Mouse (Mus musculus): ENCODE data around the gene Adgrb2. TPM values are rescaled to one million over a fixed set of nuclear protein-coding genes. Genes with fewer than 3 reads are reported as not detected.
A peak's percentile ranks its signal among the peaks of the same experiment; 100 is the strongest.

The Adgrb2 gene
- total RNA-seq, 2 experiments from 2014 or later: 390 to 419 TPM

DNA sequence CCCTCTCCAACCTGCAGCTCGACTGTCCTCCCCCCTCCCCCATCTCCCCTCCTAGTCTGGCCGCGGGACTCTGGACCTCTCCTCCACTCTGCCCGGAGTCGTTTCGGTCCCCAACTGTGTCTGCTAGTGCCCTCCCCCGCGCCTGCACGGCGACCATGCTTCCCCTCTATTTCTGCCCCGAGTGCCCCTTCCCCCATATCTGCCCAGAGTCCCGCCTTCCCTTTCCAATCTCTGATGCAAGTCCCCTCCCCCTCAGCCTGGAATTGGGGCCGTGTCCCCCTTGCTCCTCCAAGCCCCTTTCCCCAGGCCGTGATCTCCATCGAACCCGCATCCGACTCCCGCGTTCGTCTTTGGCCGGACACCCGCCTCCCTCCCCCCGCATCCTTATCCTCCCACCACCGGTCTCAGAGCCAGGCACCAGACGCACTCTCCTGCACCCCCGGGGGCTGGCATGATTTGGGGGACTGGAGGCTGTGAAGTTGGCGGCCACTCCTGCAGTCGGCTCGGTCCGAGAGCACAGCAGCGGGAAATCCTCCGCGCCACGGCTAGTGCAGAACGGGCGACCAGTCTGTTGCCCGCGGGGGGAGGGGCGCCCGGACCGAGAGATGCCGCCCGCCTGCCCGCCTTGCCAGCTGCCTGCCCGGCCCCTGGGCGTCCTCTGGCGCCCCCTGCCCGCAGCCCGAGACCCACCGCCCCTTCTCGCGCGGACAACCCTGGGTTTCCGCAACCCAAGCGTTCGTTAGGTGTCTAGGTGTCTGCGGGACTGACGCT is 1.2 kb downstream of the Adgrb2 start:
- DNase-seq (ENCODE audit: low spot score in 2 of 2): peak; percentile 90 to 94

DNA sequence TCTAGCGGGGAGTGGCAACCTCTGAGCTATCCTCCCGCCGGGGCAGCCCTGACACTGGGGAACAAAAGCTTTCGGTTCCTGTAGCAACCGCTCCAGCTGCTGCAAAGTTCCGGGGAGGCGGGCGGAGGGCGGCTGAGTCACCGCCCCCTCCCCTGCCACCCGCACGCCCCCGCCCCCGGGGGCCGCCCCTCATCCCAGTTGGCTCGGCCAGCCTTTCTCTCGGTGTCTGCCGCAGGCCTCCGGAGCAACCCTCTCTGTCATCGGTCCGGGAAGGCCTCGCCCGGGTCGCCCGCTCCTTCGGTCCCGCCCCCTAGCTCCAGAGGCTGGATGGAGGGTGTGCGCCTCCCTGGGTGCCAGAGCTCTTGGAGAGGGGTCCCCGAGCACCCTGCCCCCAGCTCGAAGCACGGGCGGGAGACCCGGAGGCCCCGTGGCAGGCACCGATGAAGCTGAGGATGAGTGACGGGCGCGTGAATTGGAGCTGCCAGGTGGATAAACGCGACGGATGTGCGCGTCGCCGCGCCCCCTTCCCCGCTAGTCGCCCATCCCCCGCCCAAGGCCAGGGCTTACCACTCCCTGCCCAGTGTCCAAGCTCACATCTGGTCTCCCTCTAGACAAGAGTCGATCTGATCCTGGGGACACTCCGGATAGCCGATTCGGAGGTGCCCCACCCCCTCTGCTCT is 3.3 kb downstream of the Adgrb2 start:
- peak; percentile 48 to 64 for DNase-seq (ENCODE audit: low spot score in 2 of 2)

DNA sequence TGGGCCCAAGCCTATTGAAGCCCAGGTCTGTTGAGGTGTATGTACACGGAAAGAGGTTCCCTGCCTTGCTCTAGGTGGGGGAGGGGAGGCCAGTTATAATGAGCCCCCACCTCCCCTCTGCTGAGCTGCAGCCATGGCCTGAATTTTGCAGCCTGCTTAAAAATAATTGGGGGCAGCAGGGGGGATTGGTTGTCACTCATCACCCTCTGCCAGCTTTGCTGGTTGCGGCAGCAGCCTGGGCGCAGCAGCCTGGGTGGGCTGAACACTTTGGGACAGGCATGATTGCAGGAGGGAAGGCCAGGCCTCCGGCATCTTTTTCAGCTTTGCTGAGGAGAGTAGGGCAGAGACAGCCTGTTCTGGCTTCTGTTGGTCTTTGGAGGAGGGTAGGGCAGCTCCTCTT is 5.3 kb downstream of the Adgrb2 start:
- no peak for DNase-seq (ENCODE audit: low spot score in 2 of 2)

DNA sequence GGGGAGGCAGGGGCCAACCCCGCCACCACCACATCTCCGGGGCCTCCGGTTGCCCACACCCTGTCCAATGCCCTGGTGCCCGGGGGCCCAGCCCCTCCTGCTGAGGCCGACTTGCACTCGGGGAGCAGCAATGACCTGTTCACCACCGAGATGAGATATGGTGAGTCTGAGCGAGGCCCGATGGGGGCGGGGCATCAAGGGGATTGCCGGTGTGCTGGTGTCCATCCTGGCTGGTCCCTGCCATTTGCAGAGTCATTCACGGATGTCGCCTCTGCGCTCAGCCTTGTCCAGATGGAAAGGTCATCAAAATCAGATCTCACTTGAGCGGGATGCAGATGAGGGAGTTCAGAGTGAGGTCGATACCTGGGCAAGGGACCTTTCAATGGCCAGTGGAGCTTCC is 8.1 kb downstream of the Adgrb2 start:
- no peak for DNase-seq (ENCODE audit: low spot score in 2 of 2)

DNA sequence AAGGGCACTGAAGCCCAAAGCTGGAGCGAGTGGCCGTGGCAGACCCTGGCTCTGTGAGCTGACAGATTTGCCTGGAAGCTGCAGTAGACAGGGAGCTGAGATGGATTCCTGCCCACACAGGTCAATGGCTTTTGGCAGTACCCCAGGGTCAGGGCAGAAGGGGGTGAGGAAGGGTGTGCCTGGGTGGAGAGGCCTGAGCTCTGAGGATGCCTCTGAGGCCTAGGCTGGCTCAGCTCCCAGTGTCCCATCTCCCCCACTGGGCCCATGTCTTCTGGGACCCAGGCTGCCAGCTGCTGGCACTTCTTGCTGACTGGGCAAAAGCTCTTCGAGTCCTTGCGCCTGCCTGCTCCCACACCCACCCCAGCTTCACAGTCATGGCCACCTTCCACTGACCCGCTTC is 8.5 kb downstream of the Adgrb2 start:
- DNase-seq (ENCODE audit: low spot score in 2 of 2): no peak

DNA sequence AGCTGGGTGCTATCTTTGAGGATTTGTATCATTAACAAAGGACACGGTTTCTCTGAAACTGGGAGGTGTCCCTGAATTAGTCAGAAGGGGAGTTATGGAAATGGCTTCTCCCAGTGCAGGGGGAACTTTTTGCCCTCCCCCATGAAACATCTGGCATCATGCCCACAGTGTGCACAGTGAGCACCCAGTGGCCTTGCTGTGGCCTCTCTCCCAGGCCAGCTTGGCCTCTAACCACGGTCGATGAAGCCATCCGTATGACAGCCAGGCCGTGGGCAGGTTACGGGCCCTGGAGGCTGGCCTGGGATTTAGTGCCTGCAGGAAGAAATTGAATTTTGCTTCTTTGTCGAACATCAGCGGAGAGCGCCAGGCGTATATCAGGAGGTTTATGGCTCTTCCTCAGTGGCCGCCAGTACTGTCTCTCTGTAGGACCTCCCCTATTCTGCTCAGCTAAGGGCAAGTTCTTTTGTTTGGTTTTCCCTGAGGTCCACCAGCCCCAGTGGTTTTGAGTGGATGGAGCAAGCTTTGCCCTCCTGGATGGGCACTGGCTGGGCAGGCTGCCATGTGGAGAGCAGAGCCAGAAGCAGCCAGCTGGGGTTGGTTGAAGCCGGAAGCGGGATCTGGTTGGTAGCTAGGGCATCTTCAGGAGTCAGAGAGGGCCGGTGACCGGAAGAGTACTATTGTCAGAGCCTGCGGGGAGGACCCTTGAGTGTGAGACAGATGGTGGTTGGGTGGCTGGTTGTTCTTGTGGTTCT is 9.4 kb downstream of the Adgrb2 start:
- peak; percentile 65 to 80 for DNase-seq (ENCODE audit: low spot score in 2 of 2)

DNA sequence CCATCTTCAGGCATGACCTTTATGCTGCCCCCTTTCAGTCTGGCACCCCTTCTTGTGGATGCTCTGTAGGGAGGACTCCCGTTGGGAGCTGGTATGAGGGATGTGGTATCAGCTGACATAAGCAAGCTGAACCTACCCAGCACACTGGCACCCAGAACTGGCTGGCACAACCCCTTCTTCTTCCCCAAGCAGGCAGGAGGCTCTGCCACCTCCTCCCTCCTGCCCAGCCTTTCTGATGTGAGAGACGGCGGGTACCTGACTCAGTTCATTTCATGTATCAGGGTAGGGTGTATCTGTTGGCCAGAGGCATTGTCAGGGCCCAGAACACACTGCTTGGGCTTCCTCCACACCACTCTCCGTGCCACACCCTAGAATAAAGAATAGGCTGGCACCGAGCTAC is 10.1 kb downstream of the Adgrb2 start:
- DNase-seq (ENCODE audit: low spot score in 2 of 2): no peak

DNA sequence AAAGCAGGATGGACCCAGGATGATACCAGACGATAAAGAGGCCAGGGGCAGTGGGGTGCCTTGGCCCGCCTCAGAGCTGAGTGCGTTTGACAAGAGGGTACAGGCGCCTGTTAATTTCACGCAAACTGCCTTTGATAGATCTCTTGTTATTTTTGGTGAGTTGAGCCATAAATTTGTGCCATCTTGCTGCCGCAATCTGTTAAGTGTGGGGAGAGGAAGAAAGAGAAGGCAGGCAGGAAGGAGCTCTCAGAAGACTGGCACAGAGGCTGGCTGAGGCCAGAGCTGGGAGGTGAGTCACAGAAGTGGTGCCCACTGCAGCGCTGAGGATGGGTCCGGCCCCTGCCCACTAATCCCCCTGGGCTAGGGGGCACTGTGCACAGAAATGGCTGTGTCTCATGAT is 10.6 kb downstream of the Adgrb2 start:
- DNase-seq (ENCODE audit: low spot score in 2 of 2): no peak

DNA sequence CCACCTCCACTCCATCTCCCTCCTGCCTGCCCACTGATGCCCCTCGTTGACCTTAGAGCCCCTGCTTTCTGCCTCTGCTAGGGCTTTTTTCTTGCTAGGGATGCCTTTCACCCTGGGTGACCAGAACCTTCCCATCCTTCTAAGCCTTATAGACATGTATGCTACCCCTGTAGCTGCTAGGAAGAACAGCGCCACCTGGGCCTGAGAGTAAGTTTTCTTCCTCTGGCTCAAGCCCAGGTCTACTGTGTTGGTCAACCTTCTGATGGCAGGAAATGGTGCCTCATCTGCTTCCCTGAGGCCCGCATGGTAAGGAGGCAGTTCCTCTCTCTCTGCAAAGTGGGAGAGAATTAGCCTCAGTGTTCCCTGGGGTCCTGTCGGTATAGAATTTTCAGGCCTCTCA is 11.3 kb downstream of the Adgrb2 start:
- DNase-seq (ENCODE audit: low spot score in 2 of 2): no peak

DNA sequence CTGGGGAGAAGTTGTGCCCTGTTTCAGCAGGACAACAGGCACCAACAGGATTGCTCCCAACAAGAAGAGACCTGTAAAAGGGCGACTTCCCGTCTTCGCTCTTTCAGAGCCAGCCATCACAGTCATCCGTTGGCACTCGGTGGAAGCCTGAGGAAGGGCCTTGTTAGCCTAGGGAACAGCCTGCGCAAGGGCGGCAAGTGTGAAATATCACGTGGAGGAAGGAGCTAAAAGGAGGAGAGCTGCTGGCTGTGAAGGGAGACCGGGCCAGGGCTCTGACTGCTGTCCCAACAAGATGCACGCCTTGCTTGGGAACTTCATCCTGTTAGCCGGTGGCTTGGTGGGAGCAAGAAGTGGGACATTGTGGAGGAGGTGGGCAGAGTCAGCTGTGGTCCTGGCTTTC is 13.5 kb downstream of the Adgrb2 start:
- DNase-seq (ENCODE audit: low spot score in 2 of 2): no peak

DNA sequence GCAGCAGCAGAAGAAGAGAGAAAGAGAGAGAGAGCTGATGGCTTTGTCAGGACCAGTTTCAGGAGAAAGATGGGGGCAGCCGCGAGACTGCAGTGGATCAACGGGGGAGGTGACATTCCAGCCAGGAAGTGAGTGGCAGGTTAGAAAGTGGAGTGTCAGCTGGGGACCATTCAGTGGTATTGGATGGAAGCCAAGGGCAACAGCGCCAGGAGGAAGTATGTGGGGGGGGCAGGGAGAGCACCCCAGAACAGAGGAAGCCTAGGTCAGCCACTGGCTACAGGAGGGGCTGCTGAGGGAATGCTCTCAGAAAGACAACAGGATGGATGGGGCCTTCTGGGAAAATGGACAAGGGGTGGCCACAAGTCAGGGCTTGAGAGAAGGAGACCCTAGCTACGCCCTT is 17.0 kb downstream of the Adgrb2 start:
- DNase-seq (ENCODE audit: low spot score in 2 of 2): no peak

DNA sequence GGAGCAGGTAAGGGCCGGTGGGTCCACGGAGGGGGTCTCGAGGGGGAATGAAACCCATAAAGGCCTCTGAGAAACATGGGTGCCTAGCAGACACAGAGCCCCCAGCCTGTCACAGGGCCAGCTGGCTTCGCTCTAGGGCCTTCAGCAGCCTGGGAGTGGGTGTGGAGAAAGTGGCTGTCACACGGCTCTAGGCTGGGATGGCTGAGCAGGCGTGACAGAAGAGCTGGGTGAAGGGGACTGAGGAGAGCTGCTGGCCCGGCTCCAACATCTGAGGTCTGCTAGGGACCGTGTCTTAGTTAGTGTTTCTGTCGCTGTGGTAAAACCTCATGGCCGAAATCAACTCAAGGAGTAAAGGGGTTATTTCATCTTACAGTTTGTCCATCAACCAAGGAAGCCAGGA is 17.5 kb downstream of the Adgrb2 start:
- peak in 1 of 2 experiments; percentile 58 for DNase-seq (ENCODE audit: low spot score in 2 of 2)

DNA sequence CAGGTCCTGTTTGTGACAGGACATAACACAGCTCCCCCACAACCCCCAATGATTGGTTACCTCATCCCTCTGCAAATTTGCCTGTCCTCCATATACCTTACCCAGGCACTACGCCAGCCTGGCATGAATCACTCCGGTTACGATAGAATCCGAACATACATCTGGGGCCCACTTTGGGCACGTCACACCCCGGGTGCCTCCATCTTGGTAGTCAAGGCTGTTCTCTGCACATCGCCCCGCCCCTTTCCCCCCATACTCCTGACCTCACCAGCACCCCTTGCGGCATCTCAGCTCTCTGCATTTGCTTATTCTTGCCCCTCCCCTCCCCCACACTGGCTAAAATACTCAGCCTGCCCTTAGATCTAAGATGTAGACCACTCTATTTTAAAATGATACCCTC is 20.9 kb downstream of the Adgrb2 start:
- DNase-seq (ENCODE audit: low spot score in 2 of 2): no peak

DNA sequence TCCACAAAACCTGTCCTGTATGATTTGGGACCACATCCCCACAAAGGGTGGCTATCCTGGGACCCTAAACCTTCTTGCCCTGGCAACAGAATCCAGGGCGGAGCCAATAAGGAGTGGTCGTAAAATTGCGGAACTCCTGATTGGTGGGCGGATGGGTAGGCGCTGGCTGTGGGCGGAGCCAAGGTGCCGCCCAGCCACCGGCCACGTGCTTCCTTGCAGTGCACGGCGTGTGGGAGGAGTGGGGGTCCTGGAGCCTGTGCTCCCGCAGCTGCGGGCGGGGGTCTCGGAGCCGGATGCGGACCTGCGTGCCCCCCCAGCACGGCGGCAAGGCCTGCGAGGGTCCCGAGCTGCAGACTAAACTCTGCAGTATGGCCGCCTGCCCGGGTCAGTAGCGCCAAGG is 21.9 kb downstream of the Adgrb2 start:
- DNase-seq (ENCODE audit: low spot score in 2 of 2): no peak

DNA sequence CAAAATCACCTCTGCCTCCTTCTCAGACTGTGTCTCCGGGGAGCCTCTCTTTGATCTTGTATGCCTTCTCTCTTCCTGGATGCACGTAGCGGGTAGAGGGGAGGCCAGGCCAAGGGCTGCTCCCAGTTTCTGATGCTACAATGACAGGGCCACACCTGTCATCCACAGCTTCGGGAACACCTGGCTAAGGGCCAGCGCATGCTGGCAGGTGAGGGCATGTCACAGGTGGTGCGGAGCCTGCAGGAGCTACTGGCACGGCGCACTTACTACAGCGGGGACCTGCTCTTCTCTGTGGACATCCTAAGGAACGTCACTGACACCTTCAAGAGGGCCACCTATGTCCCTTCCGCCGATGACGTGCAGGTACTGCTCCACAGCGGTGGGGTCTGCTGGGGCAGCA is 24.4 kb downstream of the Adgrb2 start:
- no peak for DNase-seq (ENCODE audit: low spot score in 2 of 2)

DNA sequence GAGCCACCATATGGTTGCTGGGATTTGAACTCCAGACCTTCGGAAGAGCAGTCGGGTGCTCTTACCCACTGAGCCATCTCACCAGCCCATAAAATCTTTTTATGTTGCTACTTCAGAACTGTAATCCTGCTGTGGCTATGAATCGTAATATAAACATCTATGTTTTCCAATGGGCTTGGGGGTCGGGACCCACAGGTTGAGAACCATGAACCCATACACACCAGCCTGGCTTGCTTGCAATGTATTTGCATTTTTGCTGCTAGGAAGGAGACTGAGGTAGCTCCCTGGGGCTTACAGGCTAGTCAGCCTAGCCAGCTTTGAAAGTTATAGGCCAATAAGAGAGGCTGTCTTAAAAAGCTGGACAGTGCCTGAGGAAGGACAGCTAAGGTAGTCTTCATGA is 26.1 kb downstream of the Adgrb2 start:
- no peak for DNase-seq (ENCODE audit: low spot score in 2 of 2)

DNA sequence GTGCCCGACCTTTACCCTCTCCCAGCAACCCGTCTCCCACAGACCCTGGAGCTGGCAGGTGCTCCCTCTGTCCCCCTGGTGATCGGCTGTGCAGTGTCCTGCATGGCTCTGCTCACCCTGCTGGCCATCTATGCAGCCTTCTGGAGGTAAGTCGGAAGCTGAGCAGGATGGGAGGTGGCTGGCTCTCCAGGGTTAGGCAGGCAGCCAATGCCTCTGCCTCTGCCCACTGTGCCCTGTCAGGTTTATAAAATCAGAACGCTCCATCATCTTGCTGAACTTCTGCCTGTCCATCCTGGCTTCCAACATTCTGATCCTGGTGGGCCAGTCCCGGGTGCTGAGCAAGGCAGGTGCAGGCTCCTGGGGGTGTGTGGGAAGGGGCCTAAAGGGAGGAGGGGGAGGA is 27.6 kb downstream of the Adgrb2 start:
- no peak for DNase-seq (ENCODE audit: low spot score in 2 of 2)

DNA sequence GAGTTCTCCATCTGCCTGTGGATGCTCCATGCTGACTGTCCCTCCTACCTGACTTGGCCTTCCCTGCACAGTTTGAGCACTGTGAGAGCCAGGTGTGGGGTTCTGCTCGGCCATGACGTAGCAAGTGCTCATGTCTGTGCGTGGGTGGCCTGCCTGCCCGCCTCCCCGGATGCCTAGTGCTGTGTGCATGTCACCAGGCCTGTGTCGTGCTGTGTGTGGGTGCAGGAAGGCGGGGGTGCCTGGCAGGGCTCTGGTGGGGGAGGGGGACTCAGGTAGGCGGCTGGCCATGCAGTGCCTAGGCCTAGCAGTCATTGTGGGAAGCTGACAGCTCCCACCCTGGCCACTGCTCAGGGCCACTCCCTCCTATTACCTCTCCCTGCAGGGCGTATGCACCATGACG is 28.4 kb downstream of the Adgrb2 start:
- DNase-seq (ENCODE audit: low spot score in 2 of 2): no peak

DNA sequence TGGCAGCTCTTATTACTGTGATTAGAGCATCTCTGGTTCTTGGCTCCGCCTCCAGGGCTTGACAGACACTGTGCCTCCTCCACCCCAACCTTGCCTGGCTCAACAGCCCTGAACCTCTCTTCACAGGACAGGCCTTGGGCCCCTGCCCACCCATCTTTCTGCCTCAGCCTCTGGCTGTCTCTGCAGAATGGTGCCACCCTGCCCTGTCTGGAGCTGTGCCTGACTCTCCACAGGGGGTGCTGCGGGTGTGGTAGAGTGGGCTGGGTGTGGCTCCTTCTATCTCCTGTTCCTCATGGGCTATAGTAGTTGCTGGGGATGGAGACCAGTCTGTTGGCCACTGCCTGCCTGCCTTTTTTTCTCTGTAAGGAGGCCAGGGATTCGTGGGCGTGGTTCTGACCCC is 31.3 kb downstream of the Adgrb2 start:
- DNase-seq (ENCODE audit: low spot score in 2 of 2): no peak

DNA sequence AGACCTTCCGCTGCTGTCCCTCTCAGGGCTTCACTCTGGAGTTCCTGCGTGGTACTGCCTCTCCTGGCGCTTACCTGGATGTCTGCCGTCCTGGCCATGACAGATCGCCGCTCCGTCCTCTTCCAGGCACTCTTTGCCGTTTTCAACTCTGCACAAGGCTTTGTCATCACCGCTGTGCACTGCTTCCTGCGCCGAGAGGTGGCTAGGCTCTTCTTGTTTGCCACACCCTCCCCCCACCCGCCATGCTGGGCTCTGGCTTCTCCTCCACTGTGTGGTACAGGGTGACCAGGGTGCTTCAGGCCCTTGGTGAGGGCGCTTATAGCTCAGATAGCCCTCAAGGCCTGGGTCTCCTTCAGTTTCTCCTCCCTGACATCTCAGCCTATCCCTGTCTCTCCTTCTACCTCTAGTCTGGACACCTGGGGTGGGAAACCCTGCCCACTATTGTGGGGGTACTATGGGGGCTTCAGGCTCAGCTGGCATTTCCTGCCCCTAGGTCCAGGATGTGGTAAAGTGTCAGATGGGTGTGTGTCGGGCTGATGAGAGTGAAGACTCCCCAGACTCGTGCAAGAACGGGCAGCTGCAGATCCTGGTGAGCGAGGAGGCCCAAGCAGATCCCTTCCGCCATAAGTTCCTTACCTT is 32.5 kb downstream of the Adgrb2 start:
- DNase-seq (ENCODE audit: low spot score in 2 of 2): no peak

DNA sequence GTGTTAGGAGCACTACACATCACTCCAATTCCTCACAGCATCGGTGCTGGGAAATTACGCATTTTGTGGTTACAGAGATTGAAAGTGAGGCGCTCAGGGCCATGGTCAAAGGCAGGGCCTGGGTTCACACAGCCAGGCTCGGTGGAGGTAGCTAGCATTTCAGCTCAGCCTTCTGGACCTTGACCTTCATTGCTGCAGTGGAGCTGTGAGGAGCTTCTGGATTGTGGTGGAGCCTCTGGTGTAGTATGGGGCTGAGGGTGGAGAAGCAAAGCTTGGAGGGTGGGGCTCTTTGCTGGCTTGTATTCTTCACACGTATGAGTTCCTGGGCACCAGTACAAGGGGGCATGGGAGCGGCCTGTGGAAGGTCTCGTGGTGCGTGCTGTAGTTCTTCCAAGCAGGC is 38.3 kb downstream of the Adgrb2 start:
- no peak for DNase-seq (ENCODE audit: low spot score in 2 of 2)

Data from layer of hippocampus, postnatal 10 days (tissue).